Mouse (Mus musculus) retina, postnatal 7 days (tissue): ENCODE measurements around the gene Ctsz.
A peak's percentile ranks its signal among the peaks of the same experiment; 100 is the strongest.

Experiments
- DNase-seq: peaks from one replicate; pipeline ENCODE4 v3.0.0-alpha.2; 2012; ENCODE audit warnings: low read depth, low spot score

Ctsz gene

GRCm38 (mm10) chr2:174441898-174442297, 3.1 kb upstream of the Ctsz start:
- no peak for DNase-seq

GRCm38 (mm10) chr2:174439961-174440360, 1.1 kb upstream of the Ctsz start:
- no peak for DNase-seq

DNA sequence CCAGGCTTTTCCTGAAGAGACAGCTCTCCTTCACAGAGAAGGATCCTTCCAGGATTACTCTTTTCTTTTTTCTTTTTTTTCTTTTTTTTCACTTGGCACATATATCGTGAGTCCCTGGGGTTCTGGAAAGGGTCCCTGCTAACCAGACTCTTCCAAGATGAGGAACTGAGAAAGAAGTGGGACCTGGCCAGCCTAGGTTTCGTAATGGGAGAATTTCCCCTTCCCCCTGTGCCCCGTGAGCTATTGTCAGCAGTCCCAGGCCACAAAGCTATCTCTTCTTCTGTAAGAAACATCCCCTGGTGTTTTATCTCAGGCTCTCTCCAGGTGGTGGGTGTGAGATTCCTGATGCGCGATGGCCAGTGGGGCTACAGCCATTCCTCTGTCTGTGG, 605 bp upstream of the Ctsz start:
- DNase-seq: no peak

- DNase-seq: no peak
These were observed 658 bp downstream of the Ctsz start for GRCm38 (mm10) chr2:174438181-174438580.

DNA sequence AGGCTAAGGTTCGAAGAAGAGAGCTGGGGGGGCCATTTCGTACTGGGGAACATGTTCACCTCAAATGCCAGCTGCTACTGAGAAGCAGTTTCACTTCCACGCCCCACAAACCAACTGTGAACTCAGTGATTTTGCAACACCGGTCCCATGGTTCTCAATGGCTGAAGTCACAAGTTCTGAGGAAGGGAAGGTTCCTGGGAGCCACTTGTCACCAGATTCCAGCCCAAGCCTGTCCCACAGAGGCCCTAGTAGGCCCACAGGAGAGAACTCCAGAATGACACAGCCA, 1.2 kb downstream of the Ctsz start:
- no peak for DNase-seq

DNA sequence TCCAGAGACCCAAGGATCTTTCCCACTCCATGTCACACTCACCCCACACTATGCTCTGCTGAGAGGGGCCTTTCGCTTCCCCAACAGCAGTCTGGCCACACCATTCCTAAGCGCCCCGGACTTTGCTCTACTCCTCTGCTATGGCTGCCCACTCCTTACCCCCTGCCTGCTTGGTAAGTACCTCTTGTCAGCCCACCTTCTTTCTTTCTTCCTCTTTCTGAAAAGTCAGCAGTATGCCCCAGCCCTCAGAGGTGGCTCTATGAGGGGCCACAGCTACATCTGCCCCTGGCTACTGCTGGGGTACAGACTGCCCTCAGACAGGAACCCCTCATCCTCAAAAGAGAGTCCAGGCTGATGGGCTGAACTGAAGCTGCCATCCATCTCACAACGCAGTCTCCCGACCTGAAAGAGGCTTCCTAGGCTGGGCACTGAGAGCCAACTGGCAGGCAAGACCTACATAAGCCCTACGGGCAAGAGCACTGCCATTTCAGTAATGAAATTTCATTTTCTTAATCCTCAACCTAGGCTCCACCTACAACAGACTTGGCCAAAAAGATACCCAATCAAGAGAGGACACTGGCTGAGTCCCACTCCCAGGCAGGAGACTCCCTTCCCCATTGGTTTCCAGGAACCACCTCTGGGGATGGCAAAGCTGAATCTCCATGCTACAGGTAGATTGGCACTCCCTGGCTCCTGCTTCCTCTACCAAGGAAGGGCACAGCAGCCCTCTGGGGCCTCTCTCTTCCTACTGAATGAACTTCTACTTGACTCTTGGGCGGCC, 1.7 kb downstream of the Ctsz start:
- DNase-seq: no peak

- no peak for DNase-seq
These were observed 2.6 kb downstream of the Ctsz start for GRCm38 (mm10) chr2:174436076-174436701.

DNA sequence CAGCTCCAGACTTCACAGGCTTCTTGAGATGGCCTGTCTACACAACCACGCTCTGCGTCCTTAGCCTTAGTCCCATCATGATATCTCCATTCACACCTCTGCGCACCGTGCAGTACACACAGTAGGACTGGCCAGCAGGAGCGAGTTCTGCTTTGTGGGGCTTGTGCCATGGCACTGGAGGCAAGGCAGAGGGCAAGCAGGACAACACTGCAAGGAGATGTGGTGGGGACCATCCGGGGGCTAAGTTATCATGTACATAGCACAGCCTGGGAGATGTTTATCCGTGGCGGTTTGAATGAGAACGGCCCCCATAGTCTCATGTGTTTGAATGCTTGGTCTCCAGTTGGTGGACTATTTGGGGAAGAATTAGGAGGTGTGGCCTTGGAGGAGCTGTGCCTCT, 3.9 kb downstream of the Ctsz start:
- no peak for DNase-seq

GRCm38 (mm10) chr2:174428996-174429591, 9.7 kb downstream of the Ctsz start:
- DNase-seq: no peak

DNA sequence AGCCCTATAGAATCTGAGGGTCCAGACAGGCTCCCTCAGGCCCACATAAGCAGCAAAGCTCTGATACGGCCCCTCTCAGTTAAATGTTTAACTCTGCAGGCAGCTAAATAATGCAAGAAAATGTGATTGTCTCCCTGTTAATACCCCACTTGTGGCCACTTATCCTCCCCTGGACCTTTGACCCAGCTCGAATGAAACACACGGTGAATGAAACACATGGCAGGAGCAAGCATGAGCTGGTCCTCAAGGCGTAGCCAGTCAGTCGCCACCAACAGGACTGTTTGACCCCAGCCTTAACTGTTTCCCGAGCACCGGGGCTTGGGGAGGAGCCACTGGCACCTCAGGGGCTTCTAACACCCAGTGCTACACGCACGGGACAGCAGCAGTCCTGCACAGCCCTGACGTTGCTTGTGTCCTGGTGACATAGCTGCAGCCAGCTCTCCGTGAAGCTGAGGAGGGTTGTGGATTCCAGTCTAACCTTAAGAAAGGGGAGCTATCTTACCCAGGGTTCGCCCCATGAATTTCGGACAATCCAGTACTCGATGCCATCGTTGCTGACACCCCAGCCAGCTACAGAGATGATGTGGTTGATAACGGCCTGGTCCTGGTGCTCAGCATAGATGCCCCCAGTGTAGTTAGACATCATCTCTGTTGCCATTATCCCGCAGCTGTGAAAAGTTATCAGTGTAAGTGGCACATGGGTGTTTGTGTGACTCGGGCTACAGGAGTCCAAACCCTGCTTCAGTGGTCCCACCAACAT, 10.6 kb downstream of the Ctsz start:
- DNase-seq: no peak

GRCm38 (mm10) chr2:174426856-174427255, 12.0 kb downstream of the Ctsz start:
- no peak for DNase-seq

- no peak for DNase-seq
These were observed 14.3 kb downstream of the Ctsz start for GRCm38 (mm10) chr2:174424301-174425085.

DNA sequence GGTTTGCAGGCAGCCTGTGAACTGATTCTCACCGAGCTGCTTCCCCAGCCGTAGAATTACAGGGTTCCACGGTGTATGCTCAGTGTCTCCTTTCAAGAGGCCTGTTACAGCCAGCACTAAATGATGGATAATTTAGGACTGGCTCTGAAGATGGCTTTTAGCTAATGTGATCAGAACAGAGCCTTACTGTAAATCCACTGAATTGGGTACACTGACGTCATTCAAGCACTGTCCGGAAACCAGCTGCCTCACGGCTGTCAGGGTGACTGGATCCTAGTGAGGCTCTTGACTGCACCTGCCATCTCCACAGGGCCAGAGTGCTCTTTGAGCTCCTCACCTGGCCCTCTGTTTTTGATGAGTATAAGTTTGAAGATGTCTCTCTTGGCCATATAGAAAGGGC, 17.7 kb downstream of the Ctsz start:
- no peak for DNase-seq

GRCm38 (mm10) chr2:174415731-174416310, 23.0 kb downstream of the Ctsz start, which contains the start of gene Nelfcd:
TSS of gene Nelfcd (plus strand) at chr2:174415804.
- DNase-seq: peak; percentile 96

GRCm38 (mm10) chr2:174415001-174415730, 23.7 kb downstream of the Ctsz start:
- DNase-seq: no peak

GRCm38 (mm10) chr2:174413127-174413526, 25.7 kb downstream of the Ctsz start:
- DNase-seq: no peak

GRCm38 (mm10) chr2:174410222-174410621, 28.6 kb downstream of the Ctsz start:
- no peak for DNase-seq

DNA sequence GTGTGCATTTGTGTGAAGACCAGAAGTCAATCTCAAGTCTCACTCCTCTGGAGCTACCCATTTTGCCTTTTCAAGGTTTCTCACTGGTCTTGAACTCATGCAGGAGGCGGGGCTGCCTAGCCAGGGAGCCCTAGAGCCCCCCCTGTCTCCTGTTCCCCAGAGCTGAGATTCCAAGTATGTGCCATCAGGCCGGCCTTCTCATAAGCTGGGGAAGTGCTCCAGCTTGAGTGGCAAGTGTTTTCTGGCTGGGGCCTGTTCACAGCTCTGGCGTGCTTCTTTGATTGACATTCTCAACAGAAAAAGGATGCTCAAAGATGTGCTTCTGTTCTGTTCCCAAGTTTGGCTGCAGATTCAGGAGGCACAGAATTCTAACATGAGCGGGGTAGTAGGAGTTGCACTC, 38.4 kb downstream of the Ctsz start:
- DNase-seq: no peak

- no peak for DNase-seq
These were observed 41.0 kb downstream of the Ctsz start for GRCm38 (mm10) chr2:174397881-174398280.

DNA sequence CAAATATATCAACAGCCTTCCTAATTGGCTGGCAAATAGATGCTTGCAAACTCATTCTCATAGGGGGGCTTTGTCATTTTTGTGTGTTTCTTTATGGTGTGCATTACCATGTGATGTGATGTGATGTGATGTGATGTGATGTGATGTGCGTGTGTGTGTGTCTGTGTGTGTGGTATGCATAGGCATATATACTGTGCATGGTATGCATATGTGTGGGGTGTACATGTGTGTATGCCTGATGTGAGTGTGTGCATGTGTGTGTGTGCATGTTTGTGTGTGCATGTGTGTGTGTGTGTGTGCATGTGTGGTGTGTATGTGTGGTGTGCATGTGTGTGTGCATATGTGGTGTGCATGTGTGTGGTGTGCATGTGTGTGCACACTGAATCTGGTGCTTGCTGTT, 41.8 kb downstream of the Ctsz start:
- no peak for DNase-seq

GRCm38 (mm10) chr2:174396643-174397042, 42.2 kb downstream of the Ctsz start:
- DNase-seq: no peak
